Mouse (Mus musculus): ENCODE measurements around the gene Dph3. TPM values are rescaled to one million over a fixed set of nuclear protein-coding genes. Genes with fewer than 3 reads are reported as not detected.

The Dph3 gene
- total and polyA plus RNA-seq, 3 experiments = 75.7 to 125 (median 92.9) TPM

GRCm38 (mm10) chr14:32055781-32056180 is 29.7 kb downstream of the Dph3 start:
- Histone ChIP-seq H3K36me3 (replicated peaks in 1 of 2; ENCODE audit: control insufficient read depth in 1 of 2, insufficient read depth in 1 of 2, low read length in 1 of 2) (no peaks in the 10 kb centered on the region), H3K9ac (ENCODE audit: insufficient read depth, low read depth) (no peak overlapping the region), H3K27me3 (replicated peaks) (no peaks in the 10 kb centered on the region), H3K79me2 (replicated peaks; ENCODE audit: control insufficient read depth, extremely low read depth, insufficient read depth, poor library complexity, severe bottlenecking) (no peaks in the 10 kb centered on the region), H3K4me1 (ENCODE audit: control insufficient read depth in 1 of 2, insufficient read depth in 2 of 2) (no peaks in the 10 kb centered on the region), H3K4me2 (ENCODE audit: insufficient read depth, low read depth, poor library complexity, severe bottlenecking) (no peak overlapping the region), H3K27ac (ENCODE audit: insufficient read depth, low read depth) (no peak overlapping the region), H3K4me3 (replicated peaks in 1 of 3; ENCODE audit: low read depth in 2 of 3, low read length in 2 of 3, poor library complexity in 1 of 3) (no peak overlapping the region), H3K9me3 (replicated peaks; ENCODE audit: low read length) (peaks cover 3% of the 10 kb centered on the region)
- DNase-seq (ENCODE audit: extremely low read depth) = no peak
- dilution Hi-C loops (cut with MboI; ENCODE audit: extremely low pct_ligation_motif_present, extremely low pct_unique_long_range_greater_than_20kb, low sequenced_read_pairs) = no loop called here
- in situ Hi-C loops (cut with MboI; ENCODE audit: low pct_ligation_motif_present, low pct_unique_long_range_greater_than_20kb, low sequenced_read_pairs) = no loop called here
- no peak for TF ChIP-seq POLR2AphosphoS2 (IDR thresholded peaks at IDR 0.05; ENCODE audit: low read depth, low read length)
- no peak for TF ChIP-seq KAT2A (IDR thresholded peaks at IDR 0.05; ENCODE audit: insufficient replicate concordance, low read length)
- TF ChIP-seq SIN3A (IDR thresholded peaks at IDR 0.05; ENCODE audit: low read length) = no peak
- no peak for TF ChIP-seq E2F4 (IDR thresholded peaks at IDR 0.05; ENCODE audit: insufficient replicate concordance, low read depth, low read length)
- no peak for TF ChIP-seq NELFE (IDR thresholded peaks at IDR 0.05; ENCODE audit: low read depth, low read length)
- no peak for TF ChIP-seq ZNF384 (IDR thresholded peaks at IDR 0.05; ENCODE audit: low read depth, low read length)
- TF ChIP-seq ETS1 (conservative IDR thresholded peaks at IDR 0.05; ENCODE audit: low read depth, low read length) = no peak
- no peak for TF ChIP-seq GABPA (IDR thresholded peaks at IDR 0.05; ENCODE audit: insufficient replicate concordance, low read depth, low read length)
- TF ChIP-seq JUND (conservative IDR thresholded peaks at IDR 0.05; ENCODE audit: low read depth, low read length) = no peak
- no peak for TF ChIP-seq CHD1 (IDR thresholded peaks at IDR 0.05; ENCODE audit: low read depth, low read length)
- no peak for TF ChIP-seq USF1 (IDR thresholded peaks at IDR 0.05; ENCODE audit: low read depth, low read length)
- TF ChIP-seq TCF12 (IDR thresholded peaks at IDR 0.05; ENCODE audit: low read depth, low read length) = no peak
- TF ChIP-seq HCFC1 (IDR thresholded peaks at IDR 0.05; ENCODE audit: low read depth, low read length) = no peak
- TF ChIP-seq ZKSCAN1 (IDR thresholded peaks at IDR 0.05; ENCODE audit: borderline replicate concordance, low read depth, low read length) = no peak
- TF ChIP-seq ZC3H11A (IDR thresholded peaks at IDR 0.05; ENCODE audit: low read depth, low read length) = no peak
- TF ChIP-seq CHD2 (IDR thresholded peaks at IDR 0.05; ENCODE audit: low read length) = no peak
- TF ChIP-seq MAZ (IDR thresholded peaks at IDR 0.05; ENCODE audit: low read depth, low read length) = no peak
- no peak for TF ChIP-seq NRF1 (IDR thresholded peaks at IDR 0.05; ENCODE audit: low read depth, low read length)
- TF ChIP-seq TBP (conservative IDR thresholded peaks at IDR 0.05; ENCODE audit: low read depth, low read length) = no peak
- TF ChIP-seq UBTF (IDR thresholded peaks at IDR 0.05; ENCODE audit: low read depth, low read length) = no peak

- Histone ChIP-seq H3K36me3 (replicated peaks in 1 of 2; ENCODE audit: control insufficient read depth in 1 of 2, insufficient read depth in 1 of 2, low read length in 1 of 2) (no peaks in the 10 kb centered on the region), H3K27ac (ENCODE audit: insufficient read depth, low read depth) (no peak overlapping the region), H3K4me1 (ENCODE audit: control insufficient read depth in 1 of 2, insufficient read depth in 2 of 2) (no peaks in the 10 kb centered on the region), H3K27me3 (replicated peaks) (no peaks in the 10 kb centered on the region), H3K4me2 (ENCODE audit: insufficient read depth, low read depth, poor library complexity, severe bottlenecking) (no peak overlapping the region), H3K9me3 (replicated peaks; ENCODE audit: low read length) (peaks cover 3% of the 10 kb centered on the region), H3K9ac (ENCODE audit: insufficient read depth, low read depth) (no peak overlapping the region), H3K4me3 (replicated peaks in 1 of 3; ENCODE audit: low read depth in 2 of 3, low read length in 2 of 3, poor library complexity in 1 of 3) (no peak overlapping the region), H3K79me2 (replicated peaks; ENCODE audit: control insufficient read depth, extremely low read depth, insufficient read depth, poor library complexity, severe bottlenecking) (no peaks in the 10 kb centered on the region)
- dilution Hi-C loops (cut with MboI; ENCODE audit: extremely low pct_ligation_motif_present, extremely low pct_unique_long_range_greater_than_20kb, low sequenced_read_pairs) = no loop called here
- TF ChIP-seq ZMIZ1 (IDR thresholded peaks at IDR 0.05; ENCODE audit: low read depth, low read length) = no peak
- TF ChIP-seq MAFK (IDR thresholded peaks at IDR 0.05; ENCODE audit: insufficient replicate concordance, low read length) = peak; percentile 57; the same call in 1 of the 2 replicates
- in situ Hi-C loops (cut with MboI; ENCODE audit: low pct_ligation_motif_present, low pct_unique_long_range_greater_than_20kb, low sequenced_read_pairs) = no loop called here
- no peak for DNase-seq (ENCODE audit: extremely low read depth)
These were observed 30.7 kb downstream of the Dph3 start for GRCm38 (mm10) chr14:32054788-32055187.
